Mouse (Mus musculus) spleen, postnatal 36 days (tissue): ENCODE results near the gene Keap1.
"Not testable (repeated sequence)": the region's sequence is repeated elsewhere in the genome, so short reads cannot be mapped to it uniquely, and the experiment has no call there.

Experiments used
- DNase-seq, 2 experiments: peaks; one replicate each; pipeline ENCODE4 v3.0.0; 2022; ENCODE audit warnings: low spot score in 2 of 2, mixed read lengths in 1 of 2

Gene Keap1

DNA sequence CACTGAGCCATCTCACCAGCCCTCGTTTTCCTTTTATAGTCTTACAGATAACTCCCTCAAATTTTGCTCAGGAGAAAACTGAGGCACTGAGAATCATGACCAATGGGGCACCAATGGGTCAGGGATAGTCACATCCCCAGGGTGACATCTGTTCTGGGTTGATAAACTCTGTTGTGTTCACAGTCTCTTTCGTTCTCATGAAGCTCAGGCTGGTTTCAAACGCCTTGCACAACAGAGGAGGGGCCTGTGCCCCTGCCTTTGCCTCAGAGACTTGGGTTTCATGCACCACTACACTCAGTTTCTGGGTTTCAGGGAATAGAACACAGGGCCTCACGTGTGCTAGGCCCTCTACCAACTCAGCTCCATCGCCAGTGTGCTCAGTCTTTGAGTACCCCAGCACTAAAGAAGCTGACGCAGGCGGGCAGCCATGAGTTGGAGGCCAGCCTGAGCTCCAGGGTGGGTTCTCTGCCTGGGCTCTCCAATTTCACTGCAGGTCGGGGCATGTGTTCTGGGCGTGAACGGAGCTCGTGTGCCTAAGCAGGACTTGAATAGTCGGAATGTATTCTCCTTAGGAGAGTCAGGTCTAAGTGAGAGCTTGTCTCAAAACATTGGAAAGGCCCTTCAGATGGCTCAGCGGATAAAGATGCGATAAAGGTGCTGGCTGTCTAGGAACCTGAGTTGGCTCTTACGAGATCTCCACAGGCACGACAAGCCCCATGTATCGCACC, 25.3 kb upstream of the Keap1 start:
- DNase-seq: peak in 1 of 2 experiments; percentile 51

DNA sequence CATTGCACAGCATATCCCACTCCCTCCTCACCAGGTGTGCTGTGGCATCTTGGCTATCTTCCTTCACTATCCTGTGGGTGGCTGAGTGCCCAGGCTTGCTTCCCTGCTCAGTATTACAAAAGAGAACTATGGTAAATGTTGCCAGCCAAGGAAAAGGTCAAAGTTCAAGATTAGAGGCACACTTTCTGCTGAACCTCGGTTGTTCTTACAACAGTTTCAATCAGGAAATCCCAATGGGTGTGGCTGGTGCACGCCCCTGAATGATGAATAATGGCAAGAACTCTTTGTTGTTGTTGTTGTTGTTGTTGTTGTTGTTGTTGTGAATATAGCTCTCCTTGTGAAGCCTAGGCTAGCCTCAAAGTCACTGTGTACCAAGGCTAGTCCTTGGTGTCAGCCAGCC, 22.7 kb upstream of the Keap1 start:
- no peak for DNase-seq

DNA sequence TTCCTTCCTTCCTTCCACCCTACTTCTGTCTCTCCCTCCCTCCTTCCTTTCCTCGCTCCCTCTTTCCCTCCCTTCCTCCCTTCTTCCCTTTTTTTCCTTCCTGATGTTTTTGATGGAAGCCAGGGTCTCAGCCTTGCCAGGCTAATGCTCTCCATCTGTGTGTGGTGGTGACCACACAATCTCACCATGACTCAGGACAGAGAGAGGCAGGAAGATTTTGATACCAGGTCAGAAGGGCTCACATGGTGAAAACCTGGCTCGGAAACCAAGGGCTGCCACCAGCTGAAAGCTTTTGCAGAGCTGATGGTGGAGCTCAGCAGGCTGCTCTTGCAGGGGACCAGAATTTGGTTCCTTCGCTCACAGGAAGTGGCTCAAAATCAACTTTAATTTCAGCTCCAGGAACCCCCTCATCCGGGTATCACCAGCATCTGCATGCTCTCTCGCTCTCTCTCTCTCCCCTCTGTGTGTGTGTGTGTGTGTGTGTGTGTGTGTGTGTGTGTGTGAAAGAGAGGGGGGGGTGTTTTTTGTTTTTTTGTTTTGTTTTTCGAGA, 21.4 kb upstream of the Keap1 start:
- DNase-seq: no peak

DNA sequence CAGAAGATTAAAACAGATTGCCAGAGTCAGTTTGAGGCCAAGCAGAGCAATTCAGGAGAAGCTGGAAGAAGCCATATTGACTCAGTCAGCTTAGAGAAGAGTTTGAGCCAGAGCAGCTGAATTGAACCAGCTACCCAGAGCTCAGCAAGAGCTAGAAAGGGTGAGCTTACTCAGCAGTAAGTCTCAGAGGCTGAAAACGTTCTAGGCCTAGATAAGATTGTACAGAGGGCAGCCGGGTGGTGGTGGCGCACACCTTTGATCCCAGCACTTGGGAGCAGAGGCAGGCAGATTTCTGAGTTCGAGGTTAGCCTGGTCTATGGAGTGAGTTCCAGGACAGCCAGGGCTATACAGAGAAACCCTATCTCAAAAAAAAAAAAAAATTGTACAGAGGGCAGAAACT, 17.2 kb upstream of the Keap1 start:
- DNase-seq: not testable (repeated sequence)

DNA sequence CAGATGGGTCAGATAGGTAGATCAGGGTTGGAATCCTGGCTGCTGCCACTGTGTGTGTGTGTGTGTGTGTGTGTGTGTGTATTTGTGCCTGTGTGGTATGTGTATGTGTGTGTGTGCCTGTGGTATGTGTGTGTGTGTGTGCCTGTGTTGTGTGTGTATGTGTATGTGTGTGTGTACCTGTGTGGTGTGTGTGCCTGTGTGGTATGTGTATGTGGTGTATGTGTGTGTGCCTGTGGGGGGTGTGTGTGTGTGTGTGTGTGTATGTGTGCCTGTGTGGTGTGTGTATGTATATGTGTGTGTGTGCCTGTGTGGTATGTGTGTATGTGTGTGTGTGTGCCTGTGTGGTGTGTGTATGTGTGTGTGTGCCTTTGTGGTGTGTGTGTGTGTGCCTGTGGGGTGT, 15.5 kb upstream of the Keap1 start:
- no peak for DNase-seq

DNA sequence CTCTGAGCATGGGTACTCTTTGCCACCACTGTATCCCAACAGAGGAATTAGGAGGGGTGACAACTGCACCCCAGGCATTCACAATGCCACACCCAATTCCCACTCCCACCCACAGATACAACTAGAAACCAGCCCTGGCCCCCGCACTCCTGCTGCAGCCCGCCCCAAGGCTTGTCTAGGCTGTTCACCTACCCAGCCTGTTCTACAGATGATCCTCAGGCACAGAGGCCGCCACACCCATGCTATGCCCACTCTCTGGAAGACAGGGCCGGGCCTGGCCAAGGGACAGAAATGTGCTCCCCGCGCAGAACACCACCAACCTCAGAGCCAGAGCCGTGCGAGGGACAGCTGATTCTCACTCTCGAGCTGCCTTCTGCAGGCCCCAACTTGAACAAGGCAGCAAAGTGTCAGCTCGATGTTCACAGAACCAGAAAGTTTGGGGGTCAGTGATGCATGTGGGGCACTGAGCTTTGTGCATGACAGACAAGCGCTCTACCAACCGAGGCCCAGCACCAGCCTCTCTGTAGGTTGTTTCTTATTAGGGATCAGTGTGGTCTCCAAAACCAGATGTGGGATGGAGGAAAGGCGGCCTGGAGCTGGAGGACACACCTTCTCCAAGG, 12.1 kb upstream of the Keap1 start:
- DNase-seq: no peak

DNA sequence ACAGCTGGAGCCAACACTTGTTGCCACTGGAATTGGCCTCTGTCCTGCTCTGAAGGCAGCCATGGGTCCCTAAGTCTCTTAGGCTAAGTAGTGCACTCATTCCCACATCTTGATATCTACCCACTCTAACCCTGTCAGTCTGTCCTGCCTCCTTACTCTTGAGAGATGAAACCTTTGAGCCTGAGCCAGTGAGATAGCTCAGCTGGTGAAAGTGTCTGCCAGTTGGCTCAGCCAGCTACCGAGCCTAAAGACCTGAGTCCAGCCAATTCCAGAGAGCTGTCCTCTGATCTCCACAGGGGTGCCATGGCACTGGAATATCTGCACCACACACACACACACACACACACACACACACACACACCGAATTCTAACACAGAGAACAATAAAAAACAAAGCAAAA, 11.3 kb upstream of the Keap1 start:
- no peak for DNase-seq

DNA sequence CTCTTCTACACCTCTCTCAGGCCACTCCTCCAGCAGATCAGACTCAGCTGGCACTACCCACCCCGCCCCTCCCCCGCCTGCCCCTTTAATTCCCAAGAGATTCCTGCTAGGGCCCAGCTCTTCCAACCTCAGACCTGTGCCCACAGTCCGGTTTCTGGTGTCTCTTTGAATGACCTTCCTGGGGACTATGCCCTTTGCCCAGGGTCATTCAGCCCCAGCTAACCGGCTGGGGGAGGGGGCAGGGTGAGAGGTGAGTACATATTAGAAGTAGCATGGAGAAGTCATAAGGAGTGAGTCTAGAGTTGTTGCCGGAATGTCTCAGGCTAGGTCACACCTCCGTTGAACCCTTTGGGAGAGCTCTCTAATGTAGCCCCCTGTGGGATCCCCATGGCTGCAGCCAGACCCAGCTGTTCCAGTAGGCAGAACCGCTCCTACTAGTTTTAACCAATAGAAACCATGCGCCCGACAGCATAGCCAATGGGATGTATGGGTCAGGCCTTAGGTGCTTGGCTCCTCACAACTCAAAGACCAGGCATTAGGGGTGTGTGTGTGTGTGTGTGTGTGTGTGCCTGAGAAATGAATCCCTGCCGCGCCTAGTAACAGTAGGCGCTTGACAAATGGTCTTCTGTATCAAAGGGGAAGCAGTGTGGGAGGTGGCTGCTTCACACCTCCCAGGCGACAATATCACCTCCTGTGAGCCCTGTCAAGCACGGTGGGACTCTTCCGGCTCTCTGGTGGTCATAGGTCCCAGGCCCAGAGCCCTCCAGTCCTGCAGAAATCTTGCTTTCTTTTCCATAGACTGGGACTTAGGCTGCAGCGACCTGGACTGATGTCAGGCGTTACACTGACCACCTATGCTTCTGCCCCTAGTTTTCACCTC, 10.7 kb upstream of the Keap1 start:
- no peak for DNase-seq

DNA sequence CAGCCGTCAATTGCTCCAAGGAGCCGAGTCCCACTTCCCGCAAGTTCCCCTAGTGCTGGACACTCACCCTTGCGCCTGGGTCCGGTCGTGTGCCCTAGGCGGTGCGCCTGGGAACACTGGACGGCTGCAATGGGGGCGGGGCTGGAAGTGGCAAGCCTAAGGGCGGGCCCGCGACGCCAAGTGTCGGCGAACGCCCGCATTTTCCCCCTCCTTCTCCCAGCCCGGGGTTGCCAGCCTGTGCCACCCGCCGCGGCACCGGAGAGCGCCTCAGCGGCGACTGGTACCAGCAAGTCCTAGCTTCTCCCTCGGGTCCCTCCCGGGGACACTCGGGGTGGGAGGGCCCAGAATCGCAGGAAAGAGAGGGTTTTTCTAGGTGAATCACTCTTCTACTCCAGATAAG, 9.2 kb upstream of the Keap1 start, which contains the start of gene S1pr5:
Gene S1pr5 (minus strand): TSS at position 118 of the 400 bp plus-strand sequence.
- DNase-seq: no peak

DNA sequence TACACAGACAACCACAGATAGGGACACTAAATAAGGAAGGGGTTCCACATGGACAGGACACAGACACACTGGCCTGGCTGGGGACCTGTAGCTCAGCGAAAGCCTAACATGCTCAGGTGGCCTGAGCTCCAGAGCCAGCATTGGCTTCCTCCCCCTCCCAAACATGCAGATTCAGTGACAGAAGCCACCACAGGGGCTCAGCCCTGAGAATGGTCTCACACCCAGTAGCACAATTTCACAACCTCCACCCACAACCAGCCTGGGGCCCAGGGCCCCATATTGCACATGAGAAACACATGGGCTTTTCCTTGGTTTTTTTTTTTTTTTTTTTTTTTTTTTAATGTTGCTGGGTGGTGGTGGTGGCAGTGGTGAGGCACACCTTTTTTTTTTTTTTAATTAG, 7.2 kb upstream of the Keap1 start:
- DNase-seq: no peak

DNA sequence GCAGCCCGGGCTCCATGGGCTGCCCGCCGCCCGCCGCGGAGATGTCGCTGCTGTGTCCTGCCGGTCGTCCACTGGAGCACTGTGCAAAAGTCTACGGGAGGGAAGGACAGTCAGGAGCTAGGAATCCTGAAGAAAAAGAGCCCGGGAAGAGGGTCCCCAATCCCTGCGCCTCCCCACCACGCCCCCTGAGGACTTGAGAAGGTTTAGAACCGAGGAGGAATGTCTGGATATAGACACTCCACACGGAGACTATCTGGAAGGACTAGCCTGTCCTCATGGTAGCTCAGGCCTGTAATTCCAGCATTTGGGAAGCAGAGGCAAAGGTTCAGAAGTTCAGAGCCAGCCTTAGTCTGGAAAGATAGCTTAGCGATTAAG, 5.9 kb upstream of the Keap1 start:
- DNase-seq: no peak

DNA sequence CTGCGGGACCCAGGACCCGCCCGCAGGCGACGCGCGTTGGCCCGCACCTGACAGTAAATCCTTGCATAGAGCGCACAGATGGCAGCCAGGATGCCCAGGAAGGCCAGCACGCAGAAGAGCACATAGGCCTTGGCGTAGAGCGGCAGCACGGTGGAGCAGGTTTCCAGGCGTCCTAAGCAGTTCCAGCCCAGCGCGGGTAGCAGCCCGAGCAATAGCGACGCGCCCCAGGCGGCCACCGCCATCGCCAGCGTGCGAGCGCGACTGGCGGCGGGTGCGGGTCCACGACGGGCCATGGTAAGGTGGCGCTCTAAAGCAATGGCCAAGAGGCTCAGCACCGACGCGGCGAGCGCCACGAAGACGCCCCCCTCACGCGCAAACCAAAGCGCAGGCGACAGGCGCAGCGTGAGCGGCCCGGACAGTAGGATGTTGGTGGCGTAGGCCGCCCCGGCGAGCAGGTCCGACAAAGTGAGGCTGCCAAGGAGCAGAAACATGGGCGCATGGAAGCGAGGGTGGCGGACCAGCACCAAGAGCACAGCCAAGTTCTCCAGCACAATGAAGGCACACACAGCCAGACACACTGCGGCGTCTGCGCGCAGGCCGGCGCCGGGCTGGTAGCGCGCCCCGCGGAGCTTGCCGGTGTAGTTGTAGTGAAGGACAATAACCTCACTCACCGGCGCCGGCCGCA, 5.4 kb upstream of the Keap1 start:
- no peak for DNase-seq

DNA sequence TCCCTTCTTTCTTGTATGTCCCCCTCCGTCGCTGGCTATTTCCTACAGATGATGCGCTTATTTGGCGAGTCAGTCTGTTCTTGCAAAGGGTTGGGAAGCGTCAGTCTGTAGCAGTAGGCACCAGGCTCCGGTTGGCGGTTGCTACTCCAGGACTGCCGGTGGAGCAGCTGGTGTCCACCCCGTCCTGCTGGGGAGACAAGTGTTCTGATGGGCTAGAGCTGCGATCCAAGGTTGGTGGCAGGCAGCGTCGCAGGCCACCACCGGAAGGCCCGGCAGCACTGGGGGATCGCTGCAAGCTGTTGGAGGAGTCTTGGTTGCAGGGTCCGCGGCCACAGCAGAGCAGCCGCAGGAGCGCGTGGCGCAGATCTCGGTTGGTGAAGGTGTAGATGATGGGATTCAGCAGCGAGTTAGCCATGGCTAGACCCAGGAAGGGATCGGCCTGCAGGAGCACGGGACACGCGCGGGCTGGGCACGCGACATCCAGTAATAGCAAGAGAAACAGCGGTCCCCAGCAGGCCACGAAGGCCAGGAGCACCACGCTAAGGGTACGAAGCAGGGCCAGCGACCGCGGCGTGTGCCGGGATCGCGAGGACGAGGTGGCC, 4.8 kb upstream of the Keap1 start:
- DNase-seq: no peak

DNA sequence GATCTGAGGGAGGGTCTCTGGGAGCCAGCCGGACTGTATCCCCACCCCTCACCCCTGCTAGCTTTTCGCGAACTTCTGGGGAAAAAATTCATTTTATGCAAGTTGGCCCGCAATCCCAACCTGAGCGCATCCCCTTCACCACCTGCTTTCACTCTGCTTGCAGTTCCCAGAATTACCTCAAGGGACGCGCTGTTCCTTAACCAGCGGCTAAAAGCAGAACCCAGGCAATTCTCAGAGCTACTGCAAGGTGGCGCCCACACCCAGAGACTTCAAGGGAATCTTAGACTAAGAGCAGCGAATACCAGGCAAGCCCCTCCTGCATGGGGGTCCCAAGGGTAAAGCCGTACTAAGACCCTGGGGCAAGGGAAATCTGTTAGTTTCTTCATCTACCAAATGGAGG, 2.2 kb upstream of the Keap1 start:
- peak; percentile 77 to 85 for DNase-seq

DNA sequence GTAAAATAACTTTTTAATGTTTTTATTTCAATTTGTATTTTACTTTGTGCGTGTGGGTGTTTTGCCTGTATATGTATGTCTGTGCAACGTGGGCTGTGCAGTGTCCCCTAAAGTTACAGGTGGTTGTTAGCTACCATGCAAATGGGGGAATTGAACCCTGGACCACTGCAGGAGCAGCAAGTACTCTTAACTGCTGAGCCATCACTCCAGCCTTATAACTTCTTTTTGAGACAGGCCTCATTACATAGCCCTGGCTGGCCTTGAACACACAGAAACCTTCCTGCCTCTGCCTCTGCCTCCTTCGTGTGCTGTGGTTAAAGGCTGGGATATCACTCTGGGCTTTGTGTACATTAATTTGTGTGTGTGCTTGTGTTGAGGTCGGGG, 296 bp upstream of the Keap1 start:
- DNase-seq: no peak

DNA sequence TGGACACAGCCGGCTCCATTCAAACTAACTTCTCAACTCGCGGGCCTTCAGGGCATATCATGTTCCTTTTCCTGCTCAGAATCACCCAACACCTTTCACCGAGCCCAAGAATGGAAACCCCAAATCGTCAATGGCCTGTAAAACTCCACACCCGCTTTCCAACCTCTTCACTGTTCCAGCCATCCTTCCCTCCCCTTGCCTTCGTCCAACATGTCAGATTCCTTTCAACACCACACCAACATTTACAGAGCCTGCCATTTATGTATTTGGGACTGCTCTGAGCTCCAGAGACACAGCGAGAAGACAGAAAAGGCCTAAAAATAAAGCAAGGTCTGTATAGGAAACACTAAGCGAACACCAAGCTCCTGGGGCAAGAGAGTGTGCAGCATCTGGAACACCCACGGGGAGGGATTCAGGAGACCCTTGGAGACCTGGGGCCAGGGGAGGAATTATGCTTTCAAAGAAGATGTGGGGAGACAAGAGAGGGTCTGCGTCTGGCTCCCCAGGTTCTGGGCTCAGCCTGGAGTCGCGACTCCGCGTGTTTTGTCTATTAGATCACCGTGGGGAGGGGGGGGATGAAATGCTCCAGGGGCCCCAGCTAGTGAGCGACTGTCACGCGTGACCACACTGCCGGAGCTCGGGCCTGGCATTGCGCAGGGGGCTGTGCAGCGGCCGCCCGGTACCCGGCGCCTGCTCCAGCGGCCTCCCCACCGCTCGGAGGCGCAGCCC, 993 bp downstream of the Keap1 start:
- DNase-seq: peak in 1 of 2 experiments; percentile 27

DNA sequence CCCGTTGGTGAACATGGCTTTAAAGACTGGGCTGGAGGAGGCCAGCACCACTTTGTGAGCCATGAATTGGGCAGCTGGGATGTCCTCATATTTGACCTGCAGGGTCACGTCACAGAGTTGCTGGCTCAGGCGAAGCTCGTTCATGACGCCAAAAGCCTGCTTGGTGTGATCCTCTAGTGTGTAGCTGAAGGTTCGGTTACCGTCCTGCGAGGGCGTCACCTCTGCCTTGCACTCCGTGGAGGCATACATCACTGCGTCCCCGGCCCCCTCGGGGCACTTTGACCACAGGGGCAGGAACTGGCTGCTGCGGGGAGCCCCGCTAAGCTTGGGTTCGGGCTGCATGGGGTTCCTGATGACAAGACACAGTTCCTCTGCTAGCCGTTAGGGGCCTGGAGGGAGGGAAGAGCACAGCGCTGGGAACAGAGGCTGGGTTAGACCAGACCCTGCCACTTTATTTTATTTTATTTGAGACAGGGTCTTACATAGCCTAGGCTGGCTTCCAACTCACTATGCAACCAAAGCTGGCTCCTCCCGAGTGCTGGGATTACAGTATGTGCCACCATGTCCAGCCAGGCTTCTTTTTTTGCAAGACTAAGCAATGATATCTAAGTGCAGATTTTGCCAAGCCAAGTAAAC, 1.7 kb downstream of the Keap1 start:
- DNase-seq: peak; percentile 78 to 79

DNA sequence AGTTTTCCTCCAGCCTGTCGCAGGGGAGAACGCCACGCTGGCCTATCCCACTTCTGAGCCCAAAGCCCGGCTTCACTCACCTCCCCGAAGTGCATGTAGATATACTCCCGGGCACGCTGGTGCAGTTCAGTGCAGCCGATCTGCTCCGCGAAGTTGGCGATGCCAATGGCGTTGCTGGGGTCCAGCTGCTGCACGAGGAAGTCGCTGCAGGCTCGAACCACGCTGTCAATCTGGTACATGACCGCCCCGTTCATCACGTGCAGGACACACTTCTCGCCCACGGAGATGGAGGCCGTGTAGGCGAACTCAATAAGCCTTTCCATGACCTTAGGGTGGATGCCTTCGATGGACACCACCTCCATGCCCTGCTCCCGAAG, 2.2 kb downstream of the Keap1 start:
- DNase-seq: peak in 1 of 2 experiments; percentile 35

DNA sequence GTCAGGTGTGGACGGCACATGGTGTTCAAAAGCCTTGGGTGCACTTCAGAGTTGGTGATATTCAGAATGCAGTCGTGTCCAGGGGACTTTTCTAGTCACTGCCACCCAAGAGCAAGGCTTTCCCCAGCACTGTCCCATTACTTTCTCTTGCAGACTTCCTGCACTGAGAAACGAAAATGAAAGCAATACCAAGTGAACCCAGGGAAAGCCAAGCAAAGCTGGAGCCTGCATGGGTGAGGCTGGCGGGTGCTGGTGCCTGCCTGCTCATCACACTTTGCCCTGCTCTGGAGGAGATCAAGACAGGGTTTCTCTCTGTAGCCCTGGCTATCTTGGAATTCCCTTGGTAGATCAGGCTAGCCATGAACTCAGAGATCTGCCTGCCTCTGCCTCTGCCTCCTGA, 3.8 kb downstream of the Keap1 start:
- peak; percentile 50 to 51 for DNase-seq

DNA sequence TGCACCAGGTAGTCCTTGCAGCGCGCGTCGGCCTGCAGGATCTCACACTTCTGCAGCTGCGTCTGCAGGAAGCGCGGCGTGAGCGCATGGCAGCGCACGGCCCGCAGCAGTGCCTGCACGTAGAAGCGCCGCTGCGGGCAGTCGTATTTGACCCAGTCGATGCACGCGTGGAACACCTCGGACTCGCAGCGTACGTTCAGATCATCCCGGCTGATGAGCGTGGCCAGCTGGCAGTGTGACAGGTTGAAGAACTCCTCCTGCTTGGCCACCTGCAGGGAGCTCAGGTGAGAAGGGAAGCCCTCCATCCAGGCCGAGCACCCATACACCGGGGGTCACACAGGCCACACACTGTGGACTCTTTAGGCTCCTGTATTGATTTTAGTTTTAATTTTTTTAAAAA, 5.4 kb downstream of the Keap1 start:
- no peak for DNase-seq
